Mouse (Mus musculus) intestine, postnatal 0 days (tissue): ENCODE measurements around the gene Ogfod1. TPM values are rescaled to one million over a fixed set of nuclear protein-coding genes. Genes with fewer than 3 reads are reported as not detected.

Experiments
- ATAC-seq: fragments of 200-750 bp; cut with Nextera tagmentation; 2 replicates; pipeline ENCODE4 v1.8.0; 2017; ENCODE audit warnings: mild to moderate bottlenecking, moderate TSS enrichment, moderate library complexity
- H3K27ac ChIP-seq: fragments of 300-500 bp; sonication (generic); 2 replicates; pipeline ENCODE4 v1.5.1; 2014; ENCODE audit warnings: mild to moderate bottlenecking, low read depth, low read length, moderate library complexity
- H3K27me3 ChIP-seq: fragments of 300-500 bp; sonication (generic); replicated peaks from 2 replicates; pipeline ENCODE4 v1.6.1; 2014; ENCODE audit warnings: low read length, mixed read lengths; ENCODE audit not compliant: control insufficient read depth, insufficient read depth
- H3K36me3 ChIP-seq: fragments of 300-500 bp; sonication (generic); 2 replicates; pipeline ENCODE4 v1.6.1; 2014; ENCODE audit warnings: mild to moderate bottlenecking, moderate library complexity; ENCODE audit not compliant: control insufficient read depth, insufficient read depth
- H3K4me1 ChIP-seq: fragments of 300-500 bp; sonication (generic); replicated peaks from 2 replicates; pipeline ENCODE4 v1.6.1; 2014; ENCODE audit warnings: antibody characterized with exemption, low read length, mixed read lengths; ENCODE audit not compliant: control insufficient read depth, insufficient read depth
- H3K4me2 ChIP-seq: fragments of 300-500 bp; sonication (generic); replicated peaks from 2 replicates; pipeline ENCODE4 v1.6.1; 2014; ENCODE audit warnings: low read depth, mild to moderate bottlenecking, moderate library complexity
- H3K4me3 ChIP-seq: fragments of 300-500 bp; sonication (generic); 2 replicates; pipeline ENCODE4 v1.5.1; 2014; ENCODE audit warnings: low read depth, low read length
- H3K9ac ChIP-seq: fragments of 300-500 bp; sonication (generic); 2 replicates; pipeline ENCODE4 v1.6.1; 2014; ENCODE audit warnings: mild to moderate bottlenecking, low read depth, low read length
- H3K9me3 ChIP-seq: fragments of 300-500 bp; sonication (generic); 2 replicates; pipeline ENCODE4 v1.6.1; 2016; ENCODE audit warnings: mixed run types; ENCODE audit not compliant: control insufficient read depth
- CTCF ChIP-seq: sonication (generic); IDR thresholded peaks from 2 replicates; pipeline ENCODE4 v1.5.1; 2016; ENCODE audit warnings: low read depth, mild to moderate bottlenecking, control low read depth, antibody characterized with exemption, moderate library complexity
- WGBS: fragments of 180-500 bp; shearing (Covaris S2); extraction: QIAGEN DNeasy Blood & Tissue Kit; methylation state at CpG from one replicate; pipeline ENCODE4 v1.1.7; 2014; 5-methylcytosine and 5-hydroxymethylcytosine counted together
- polyA plus RNA-seq: library from polyadenylated mRNA; unstranded; fragments of >200 nt; fragmentation: Nextera tagmentation; extraction: Ambion mirVana; gene quantifications from 2 replicates; pipeline ENCODE4 v1.2.1, GENCODE M21; 2015

Gene Ogfod1
- polyA plus RNA-seq, 1 experiment from 2014 or later = 5.2 TPM

GRCm38 (mm10) chr8:94011076-94012012 lies 25.7 kb upstream of the Ogfod1 start:
- Histone ChIP-seq H3K9me3 (no peaks in the 10 kb centered on the region), H3K36me3 (no peaks in the 10 kb centered on the region; the same call in 1 of the 2 replicates), H3K27me3 (no peaks in the 10 kb centered on the region), H3K4me3 (peak overlapping the region; percentile 84), H3K4me1 (peaks cover 11% of the 10 kb centered on the region; the same call in 1 of the 2 replicates), H3K27ac (peak overlapping the region; percentile 97), H3K9ac (peak overlapping the region; percentile 94), H3K4me2 (peak overlapping the region; percentile 100)
- WGBS = 1% methylated on average over 48 of the region's 48 CpGs
- TF ChIP-seq CTCF = 0 out of 2 replicates have a peak, but pooled peaks have one; percentile 18
- ATAC-seq = no peak

- Histone ChIP-seq H3K36me3 (no peaks in the 10 kb centered on the region; the same call in 1 of the 2 replicates), H3K4me1 (peaks cover 11% of the 10 kb centered on the region; the same call in 1 of the 2 replicates), H3K9ac (peak within 1 kb of the TSS; percentile 94), H3K27me3 (no peaks in the 10 kb centered on the region), H3K4me3 (peak within 1 kb of the TSS; percentile 84), H3K9me3 (no peaks in the 10 kb centered on the region), H3K4me2 (peak within 1 kb of the TSS; percentile 100), H3K27ac (peak within 1 kb of the TSS; percentile 97)
- TF ChIP-seq CTCF = peak; percentile 42
- under 1% methylated on average over 128 of the region's 130 CpGs for WGBS
- peak; percentile 96 for ATAC-seq
Measured at GRCm38 (mm10) chr8:94012013-94012951, 24.7 kb upstream of the Ogfod1 start, which contains the start of gene Amfr. Gene Amfr, minus strand, starts transcription at chr8:94012842.

DNA sequence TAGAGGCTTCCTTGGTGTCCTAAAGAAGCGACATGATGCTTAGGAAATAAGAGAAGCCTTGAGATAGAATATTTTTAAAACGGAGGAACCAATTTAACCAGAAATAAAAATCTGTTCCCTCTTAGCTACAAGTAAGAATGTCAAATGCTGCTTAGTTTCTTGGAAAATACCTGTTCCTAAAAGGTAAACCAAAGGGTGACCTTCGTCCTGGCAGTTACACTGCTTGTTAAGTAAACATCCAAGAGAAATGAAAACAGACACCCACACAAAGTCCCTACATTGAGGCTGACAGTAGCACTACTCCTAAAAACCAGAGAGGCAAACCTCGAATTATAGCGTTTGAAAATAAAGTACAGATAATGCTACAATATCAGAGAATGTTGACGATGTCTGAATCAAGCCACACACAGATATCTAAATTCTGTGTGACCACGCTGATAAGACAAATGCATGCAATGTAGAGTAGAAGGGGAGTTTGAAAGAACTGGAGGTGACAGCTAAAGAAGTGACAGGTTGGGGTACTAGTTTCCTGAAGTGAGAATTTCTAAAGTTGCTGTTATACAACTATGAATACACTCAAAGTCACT lies 23.9 kb upstream of the Ogfod1 start:
- no peak for ATAC-seq
- 22% methylated on average over 7 of the region's 7 CpGs for WGBS
- H3K9me3 ChIP-seq = no peaks in the 10 kb centered on the region
- H3K4me3 ChIP-seq = peak overlapping the region; percentile 84
- H3K9ac ChIP-seq = peak overlapping the region; percentile 94
- H3K36me3 ChIP-seq = no peaks in the 10 kb centered on the region; the same call in 1 of the 2 replicates
- no peaks in the 10 kb centered on the region for H3K27me3 ChIP-seq
- H3K27ac ChIP-seq = 0 out of 2 replicates have a peak overlapping the region, but pooled peaks have one; percentile 97
- H3K4me1 ChIP-seq = peaks cover 11% of the 10 kb centered on the region; the same call in 1 of the 2 replicates
- peak overlapping the region; percentile 100 for H3K4me2 ChIP-seq
- no peak for TF ChIP-seq CTCF

GRCm38 (mm10) chr8:94023916-94024315 lies 13.1 kb upstream of the Ogfod1 start:
- Histone ChIP-seq H3K27ac (no peak overlapping the region), H3K4me3 (no peak overlapping the region), H3K9me3 (no peaks in the 10 kb centered on the region), H3K36me3 (peaks cover 78% of the 10 kb centered on the region), H3K4me2 (no peak overlapping the region), H3K27me3 (no peaks in the 10 kb centered on the region), H3K4me1 (no peaks in the 10 kb centered on the region), H3K9ac (no peak overlapping the region)
- 96% methylated on average over 6 of the region's 6 CpGs for WGBS
- ATAC-seq = no peak
- no peak for TF ChIP-seq CTCF

GRCm38 (mm10) chr8:94029701-94030100 lies 7.3 kb upstream of the Ogfod1 start:
- no peaks in the 10 kb centered on the region for H3K9me3 ChIP-seq
- no peak overlapping the region for H3K27ac ChIP-seq
- no peak overlapping the region for H3K4me3 ChIP-seq
- WGBS = 94% methylated on average over 9 of the region's 9 CpGs
- H3K36me3 ChIP-seq = peaks cover 43% of the 10 kb centered on the region
- no peak for ATAC-seq
- no peaks in the 10 kb centered on the region for H3K4me1 ChIP-seq
- no peak overlapping the region for H3K4me2 ChIP-seq
- H3K9ac ChIP-seq = no peak overlapping the region
- no peaks in the 10 kb centered on the region for H3K27me3 ChIP-seq
- no peak for TF ChIP-seq CTCF
